Mouse (Mus musculus): Measurements from ENCODE around the gene S1pr1. TPM values are rescaled to one million over a fixed set of nuclear protein-coding genes. Genes with fewer than 3 reads are reported as not detected.

S1pr1 gene
- polyA plus RNA-seq, 1 experiment from 2014 or later, result 17.9 TPM

DNA sequence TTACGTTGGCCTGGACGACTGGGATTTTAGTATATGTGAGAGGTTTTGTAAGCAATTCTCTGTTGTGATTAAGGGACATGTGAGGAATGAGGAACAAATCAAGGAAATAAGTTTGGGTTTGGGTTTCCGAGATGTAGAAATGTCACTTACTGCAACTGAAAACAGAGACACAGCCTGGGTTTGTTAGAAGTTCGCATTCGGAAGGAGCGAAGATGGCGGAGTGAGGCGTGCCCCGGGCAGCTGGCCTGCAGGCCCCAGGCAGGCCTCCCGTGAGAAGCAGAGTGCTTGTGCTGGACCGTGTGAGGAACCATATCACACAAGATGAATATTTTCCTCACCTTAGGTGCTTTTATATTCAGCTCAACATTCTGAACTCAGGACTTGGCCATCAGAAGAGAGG, 30.2 kb upstream of the S1pr1 start:
- H3K27ac ChIP-seq (ENCODE audit: low read depth, low read length), result no peak overlapping the region
- no peaks in the 10 kb centered on the region for H3K4me1 ChIP-seq (ENCODE audit: control insufficient read depth, insufficient read depth, low read length)
- no peak overlapping the region for H3K4me3 ChIP-seq (ENCODE audit: low read depth, low read length)
- H3K9me3 ChIP-seq (ENCODE audit: control insufficient read depth, low read length), result no peaks in the 10 kb centered on the region
- H3K9ac ChIP-seq (ENCODE audit: low read length), result no peak overlapping the region
- no peaks in the 10 kb centered on the region for H3K27me3 ChIP-seq (ENCODE audit: control insufficient read depth, insufficient read depth, low read length)
- H3K36me3 ChIP-seq (ENCODE audit: control insufficient read depth, insufficient read depth, low read length), result no peaks in the 10 kb centered on the region
- H3K4me2 ChIP-seq, result no peak overlapping the region
- WGBS, result 89% methylated on average over 11 of the region's 11 CpGs
- no peak for ATAC-seq (ENCODE audit: low FRiP score)
- no peak for DNase-seq (ENCODE audit: low spot score, missing footprints)

DNA sequence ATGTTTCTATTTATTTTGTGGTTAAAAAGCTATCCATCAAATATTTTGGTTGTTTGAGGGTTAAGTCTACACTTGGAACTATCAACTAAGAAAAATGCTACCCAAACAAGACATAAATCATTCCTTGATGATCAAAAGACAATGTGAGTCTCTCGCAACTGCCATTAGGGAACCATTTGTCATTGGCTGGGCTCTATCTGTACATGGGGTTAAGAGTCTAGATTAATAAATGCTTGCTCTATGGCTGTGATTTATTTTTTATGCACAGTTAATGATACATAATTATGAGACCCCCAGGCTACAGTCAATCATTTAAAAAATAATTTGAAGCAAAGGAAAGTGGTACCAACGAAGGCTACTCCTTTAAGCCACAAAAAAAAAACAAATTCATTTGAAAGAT, 23.7 kb upstream of the S1pr1 start:
- ATAC-seq (ENCODE audit: low FRiP score) (no peak), DNase-seq (ENCODE audit: low spot score, missing footprints) (no peak)
- Histone ChIP-seq H3K36me3 (ENCODE audit: control insufficient read depth, insufficient read depth, low read length) (no peaks in the 10 kb centered on the region), H3K9ac (ENCODE audit: low read length) (no peak overlapping the region), H3K4me3 (ENCODE audit: low read depth, low read length) (no peak overlapping the region), H3K9me3 (ENCODE audit: control insufficient read depth, low read length) (no peaks in the 10 kb centered on the region), H3K4me2 (no peak overlapping the region), H3K27ac (ENCODE audit: low read depth, low read length) (no peak overlapping the region), H3K27me3 (ENCODE audit: control insufficient read depth, insufficient read depth, low read length) (no peaks in the 10 kb centered on the region), H3K4me1 (ENCODE audit: control insufficient read depth, insufficient read depth, low read length) (no peaks in the 10 kb centered on the region)
- 71% methylated on average over 2 of the region's 2 CpGs for WGBS

DNA sequence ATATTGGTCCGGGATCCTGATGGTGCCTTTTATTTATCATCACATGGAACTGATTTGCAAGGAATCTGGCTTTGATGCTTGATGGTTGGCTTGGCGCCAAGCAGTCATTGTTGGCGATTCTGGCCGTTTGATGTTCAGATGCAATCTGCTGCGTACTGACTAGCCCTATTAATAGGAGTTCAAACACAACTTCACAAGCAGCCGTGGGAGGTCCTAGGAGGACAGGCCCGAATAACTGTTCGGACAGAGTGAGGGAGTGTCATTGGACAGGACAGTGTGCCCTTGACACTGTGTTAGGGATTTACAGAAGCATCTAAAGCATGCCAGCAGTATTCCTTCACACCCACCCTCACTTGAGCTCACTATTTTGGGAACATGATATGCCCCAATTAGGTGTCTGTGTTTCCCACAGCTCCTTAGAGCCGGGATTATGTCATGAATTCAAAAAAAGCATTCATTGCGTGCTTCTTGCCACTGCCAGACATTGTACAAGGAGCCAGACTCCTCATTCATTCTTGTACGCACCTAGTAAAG, 23.0 kb upstream of the S1pr1 start:
- Histone ChIP-seq H3K36me3 (ENCODE audit: control insufficient read depth, insufficient read depth, low read length) (no peaks in the 10 kb centered on the region), H3K27ac (ENCODE audit: low read depth, low read length) (no peak overlapping the region), H3K9me3 (ENCODE audit: control insufficient read depth, low read length) (no peaks in the 10 kb centered on the region), H3K4me3 (ENCODE audit: low read depth, low read length) (no peak overlapping the region), H3K9ac (ENCODE audit: low read length) (no peak overlapping the region), H3K4me1 (ENCODE audit: control insufficient read depth, insufficient read depth, low read length) (no peaks in the 10 kb centered on the region), H3K27me3 (ENCODE audit: control insufficient read depth, insufficient read depth, low read length) (no peaks in the 10 kb centered on the region), H3K4me2 (no peak overlapping the region)
- WGBS, result 77% methylated on average over 11 of the region's 11 CpGs
- DNase-seq (ENCODE audit: low spot score, missing footprints) (no peak), ATAC-seq (ENCODE audit: low FRiP score) (no peak)

DNA sequence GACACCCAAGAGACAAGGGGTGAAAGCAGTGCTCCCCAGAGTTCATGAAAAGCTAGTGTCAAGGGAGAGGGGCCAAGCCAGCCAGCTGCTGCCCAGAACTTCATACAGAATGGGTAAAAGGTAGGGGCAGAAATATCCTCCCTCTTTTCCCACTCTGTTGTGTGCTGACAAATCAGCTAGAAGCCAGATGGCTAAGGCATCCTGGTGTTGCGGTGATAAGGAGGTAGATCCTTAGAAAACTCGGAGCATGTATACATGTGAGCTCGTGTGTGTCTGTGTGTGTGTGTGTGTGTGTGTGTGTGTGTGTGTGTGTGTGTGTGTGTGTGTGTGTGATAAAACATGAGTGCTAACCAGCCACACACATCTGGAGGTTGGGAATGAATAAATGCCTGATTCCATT, 20.7 kb upstream of the S1pr1 start:
- Histone ChIP-seq H3K27me3 (ENCODE audit: control insufficient read depth, insufficient read depth, low read length) (no peaks in the 10 kb centered on the region), H3K36me3 (ENCODE audit: control insufficient read depth, insufficient read depth, low read length) (no peaks in the 10 kb centered on the region), H3K27ac (ENCODE audit: low read depth, low read length) (no peak overlapping the region), H3K9me3 (ENCODE audit: control insufficient read depth, low read length) (no peaks in the 10 kb centered on the region), H3K4me2 (no peak overlapping the region), H3K9ac (ENCODE audit: low read length) (no peak overlapping the region), H3K4me1 (ENCODE audit: control insufficient read depth, insufficient read depth, low read length) (no peaks in the 10 kb centered on the region), H3K4me3 (ENCODE audit: low read depth, low read length) (no peak overlapping the region)
- 94% methylated on average over 3 of the region's 3 CpGs for WGBS
- no peak for ATAC-seq (ENCODE audit: low FRiP score)
- DNase-seq (ENCODE audit: low spot score, missing footprints), result no peak

DNA sequence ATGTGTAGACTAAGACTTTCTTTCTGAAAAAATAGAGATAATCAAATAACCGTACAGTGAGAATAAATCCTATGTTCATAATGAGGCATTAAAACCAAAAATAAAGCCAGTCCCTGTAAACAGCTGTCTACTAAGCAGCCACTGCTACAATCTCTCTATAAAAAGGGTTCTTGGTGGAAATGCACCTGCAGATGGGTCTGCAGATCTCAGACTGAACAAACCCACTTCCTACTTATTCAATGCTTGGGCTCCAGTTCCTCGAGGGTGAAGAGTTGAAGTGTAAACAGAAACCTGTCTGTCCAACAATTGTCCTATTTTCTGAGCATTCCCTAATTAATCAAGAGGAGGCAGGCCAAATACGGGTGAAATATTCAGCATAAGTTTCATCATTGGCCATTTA, 20.0 kb upstream of the S1pr1 start:
- 87% methylated on average over 3 of the region's 3 CpGs for WGBS

DNA sequence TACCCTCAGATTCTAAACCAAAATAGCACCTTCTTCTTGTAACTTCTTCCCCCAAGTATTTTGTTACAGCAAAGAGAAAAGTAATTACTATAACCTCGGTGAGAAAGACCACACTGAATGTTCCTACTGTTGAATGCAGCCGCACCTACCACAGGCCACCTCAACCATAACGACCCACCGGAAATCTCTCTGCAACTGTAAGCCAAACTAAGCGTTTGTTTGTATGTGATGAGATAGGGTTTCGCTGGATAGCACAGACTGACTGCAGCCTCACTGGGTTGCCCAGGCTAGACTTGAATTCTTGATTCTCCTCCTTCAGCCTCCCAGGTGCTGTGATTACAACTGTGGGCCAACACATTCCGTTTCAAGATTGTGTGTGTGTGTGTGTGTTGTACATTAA, 15.5 kb upstream of the S1pr1 start:
- 89% methylated on average over 7 of the region's 7 CpGs for WGBS
- H3K4me1 ChIP-seq (ENCODE audit: control insufficient read depth, insufficient read depth, low read length), result no peaks in the 10 kb centered on the region
- ATAC-seq (ENCODE audit: low FRiP score) (no peak), DNase-seq (ENCODE audit: low spot score, missing footprints) (no peak)
- no peak overlapping the region for H3K4me3 ChIP-seq (ENCODE audit: low read depth, low read length)
- H3K9me3 ChIP-seq (ENCODE audit: control insufficient read depth, low read length), result no peaks in the 10 kb centered on the region
- H3K4me2 ChIP-seq, result no peak overlapping the region
- no peak overlapping the region for H3K27ac ChIP-seq (ENCODE audit: low read depth, low read length)
- H3K36me3 ChIP-seq (ENCODE audit: control insufficient read depth, insufficient read depth, low read length), result no peaks in the 10 kb centered on the region
- H3K9ac ChIP-seq (ENCODE audit: low read length), result no peak overlapping the region
- H3K27me3 ChIP-seq (ENCODE audit: control insufficient read depth, insufficient read depth, low read length), result no peaks in the 10 kb centered on the region

More for the DNA sequence above, 20.0 kb upstream of the S1pr1 start:
- Histone ChIP-seq H3K9ac (ENCODE audit: low read length) (no peak overlapping the region), H3K4me1 (ENCODE audit: control insufficient read depth, insufficient read depth, low read length) (no peaks in the 10 kb centered on the region), H3K27ac (ENCODE audit: low read depth, low read length) (no peak overlapping the region), H3K9me3 (ENCODE audit: control insufficient read depth, low read length) (no peaks in the 10 kb centered on the region), H3K27me3 (ENCODE audit: control insufficient read depth, insufficient read depth, low read length) (no peaks in the 10 kb centered on the region), H3K36me3 (ENCODE audit: control insufficient read depth, insufficient read depth, low read length) (no peaks in the 10 kb centered on the region), H3K4me2 (no peak overlapping the region), H3K4me3 (ENCODE audit: low read depth, low read length) (no peak overlapping the region)
- no peak for ATAC-seq (ENCODE audit: low FRiP score)
- DNase-seq (ENCODE audit: low spot score, missing footprints), result no peak

DNA sequence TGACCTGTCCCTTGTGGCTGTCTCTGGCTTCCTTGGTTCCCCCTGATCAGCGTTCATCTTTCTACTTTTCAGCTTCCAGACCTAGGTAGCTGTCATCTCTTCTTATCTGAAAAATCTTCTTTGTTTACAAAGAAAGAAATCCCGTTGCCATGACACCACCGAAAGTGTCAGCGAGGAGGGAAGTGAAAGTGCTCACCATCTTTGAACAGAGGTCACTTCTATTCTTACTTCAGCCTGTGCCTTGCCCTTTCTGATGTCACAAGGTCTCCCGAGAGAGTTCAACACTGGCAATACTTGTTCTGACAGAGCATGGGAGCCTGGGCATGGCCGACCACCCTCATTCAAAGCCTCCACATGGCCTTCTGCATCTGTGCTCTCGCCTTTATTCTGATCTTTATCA, 14.3 kb upstream of the S1pr1 start:
- Histone ChIP-seq H3K9me3 (ENCODE audit: control insufficient read depth, low read length) (no peaks in the 10 kb centered on the region), H3K27ac (ENCODE audit: low read depth, low read length) (no peak overlapping the region), H3K9ac (ENCODE audit: low read length) (no peak overlapping the region), H3K4me1 (ENCODE audit: control insufficient read depth, insufficient read depth, low read length) (no peaks in the 10 kb centered on the region), H3K4me2 (no peak overlapping the region), H3K36me3 (ENCODE audit: control insufficient read depth, insufficient read depth, low read length) (no peaks in the 10 kb centered on the region), H3K27me3 (ENCODE audit: control insufficient read depth, insufficient read depth, low read length) (no peaks in the 10 kb centered on the region), H3K4me3 (ENCODE audit: low read depth, low read length) (no peak overlapping the region)
- ATAC-seq (ENCODE audit: low FRiP score) (no peak; the same call in 1 of the 2 replicates), DNase-seq (ENCODE audit: low spot score, missing footprints) (no peak)
- WGBS, result 78% methylated on average over 7 of the region's 7 CpGs

DNA sequence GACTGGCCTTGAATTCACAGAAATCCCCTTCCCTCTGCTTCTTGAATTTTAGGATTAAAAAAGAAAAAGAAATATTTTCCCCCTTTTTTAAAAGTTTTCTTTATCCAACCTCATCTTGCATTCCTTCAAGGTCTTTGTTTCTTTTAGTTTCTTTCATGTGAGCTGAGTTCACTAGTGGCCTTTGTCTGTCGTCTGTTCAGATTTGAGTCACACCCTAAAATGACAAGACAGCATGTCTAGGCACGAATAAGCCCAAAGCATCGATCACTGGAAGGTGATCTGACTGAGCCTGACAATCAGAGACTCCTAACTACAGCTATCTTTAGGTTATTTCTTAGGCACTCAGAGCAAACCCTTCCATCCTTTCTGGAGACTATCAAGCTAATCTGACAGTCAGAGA, 13.3 kb upstream of the S1pr1 start:
- H3K9ac ChIP-seq (ENCODE audit: low read length), result no peak overlapping the region

DNA sequence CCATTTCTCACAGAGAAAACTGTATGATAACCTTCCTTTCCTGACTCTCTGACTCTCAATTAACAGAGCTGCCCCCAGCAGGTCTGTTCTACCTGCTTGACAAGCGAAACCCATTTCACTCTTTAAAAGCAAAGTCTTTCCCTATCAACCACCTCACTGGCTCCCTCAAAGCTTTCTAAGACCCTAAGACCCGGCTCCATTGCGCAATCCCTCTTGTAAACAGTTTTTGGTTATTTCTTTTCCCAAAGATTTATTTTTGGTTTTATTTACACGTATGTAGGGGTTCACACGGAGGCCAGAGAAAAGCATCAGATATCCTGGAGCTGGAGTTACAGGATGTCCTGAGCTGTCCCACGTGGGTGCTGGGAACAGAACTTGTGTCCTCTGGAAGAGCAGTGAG, 4.0 kb upstream of the S1pr1 start:
- Histone ChIP-seq H3K36me3 (ENCODE audit: control insufficient read depth, insufficient read depth, low read length) (no peaks in the 10 kb centered on the region), H3K9me3 (ENCODE audit: control insufficient read depth, low read length) (no peaks in the 10 kb centered on the region), H3K4me1 (ENCODE audit: control insufficient read depth, insufficient read depth, low read length) (no peaks in the 10 kb centered on the region), H3K27ac (ENCODE audit: low read depth, low read length) (no peak overlapping the region), H3K4me2 (no peak overlapping the region), H3K4me3 (ENCODE audit: low read depth, low read length) (no peak overlapping the region), H3K27me3 (ENCODE audit: control insufficient read depth, insufficient read depth, low read length) (no peaks in the 10 kb centered on the region), H3K9ac (ENCODE audit: low read length) (no peak overlapping the region; the same call in 1 of the 2 replicates)
- WGBS, result 83% methylated on average over 6 of the region's 6 CpGs
- no peak for ATAC-seq (ENCODE audit: low FRiP score)
- no peak for DNase-seq (ENCODE audit: low spot score, missing footprints)

More for the DNA sequence above, 13.3 kb upstream of the S1pr1 start:
- 58% methylated on average over 3 of the region's 3 CpGs for WGBS
- H3K4me3 ChIP-seq (ENCODE audit: low read depth, low read length), result no peak overlapping the region
- DNase-seq (ENCODE audit: low spot score, missing footprints) (no peak), ATAC-seq (ENCODE audit: low FRiP score) (no peak)
- H3K4me1 ChIP-seq (ENCODE audit: control insufficient read depth, insufficient read depth, low read length), result no peaks in the 10 kb centered on the region
- no peaks in the 10 kb centered on the region for H3K27me3 ChIP-seq (ENCODE audit: control insufficient read depth, insufficient read depth, low read length)
- no peaks in the 10 kb centered on the region for H3K36me3 ChIP-seq (ENCODE audit: control insufficient read depth, insufficient read depth, low read length)
- H3K4me2 ChIP-seq, result no peak overlapping the region
- H3K27ac ChIP-seq (ENCODE audit: low read depth, low read length), result no peak overlapping the region
- H3K9me3 ChIP-seq (ENCODE audit: control insufficient read depth, low read length), result no peaks in the 10 kb centered on the region

Measured in midbrain, embryonic 11.5 days (tissue).